Mouse (Mus musculus): Measurements from ENCODE around the gene Ift140. TPM values are rescaled to one million over a fixed set of nuclear protein-coding genes. Genes with fewer than 3 reads are reported as not detected.

Ift140 gene
- polyA plus RNA-seq, 1 experiment = 10.1 TPM

DNA sequence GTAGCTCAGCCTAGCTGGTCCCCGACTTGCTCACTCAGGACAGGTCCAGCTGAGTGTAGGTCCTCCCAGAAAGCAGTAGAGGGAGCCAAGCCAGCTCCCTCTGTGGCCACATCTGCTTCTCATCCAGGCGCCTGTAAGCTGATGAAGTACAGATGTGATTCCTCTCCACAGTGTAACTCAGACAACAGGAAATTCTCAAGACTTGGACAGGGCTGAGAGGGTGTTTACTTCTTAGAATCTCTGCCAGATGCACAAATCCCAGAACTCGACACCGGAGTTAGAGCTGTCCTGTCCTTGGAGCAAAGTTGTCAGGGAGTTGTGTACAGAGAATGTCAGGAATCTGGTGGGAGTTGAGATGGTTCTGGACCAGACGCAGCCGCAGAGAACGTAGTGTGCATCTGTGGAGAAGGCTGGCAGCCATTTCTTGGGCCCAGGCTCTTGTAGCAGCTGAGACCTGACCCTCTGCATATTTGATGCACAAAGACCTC, 67.6 kb downstream of the Ift140 start, which contains the start of gene Tmem204:
Tmem204 (minus strand) TSS at position 148 of the 488 bp plus-strand sequence.
- H3K36me3 ChIP-seq (ENCODE audit: control insufficient read depth, insufficient read depth, low read length) = no peaks in the 10 kb centered on the region
- peak within 1 kb of the TSS; percentile 27; the same call in 1 of the 2 replicates for H3K4me3 ChIP-seq (ENCODE audit: insufficient read depth, low read depth, low read length)
- H3K4me1 ChIP-seq (ENCODE audit: control insufficient read depth, insufficient read depth, low read length) = 0 out of 2 replicates have a peak, but pooled peaks cover 3% of the 10 kb centered on the region
- peak; percentile 89 for DNase-seq
- TF ChIP-seq POLR2A (IDR thresholded peaks at IDR 0.05; ENCODE audit: low read depth, low read length) = no peak
- TF ChIP-seq CTCF (conservative IDR thresholded peaks at IDR 0.05; ENCODE audit: insufficient read depth, insufficient read length, low read depth, low read length) = peak; percentile 62
- H3K27me3 ChIP-seq (replicated peaks; ENCODE audit: control insufficient read depth, insufficient read depth, low read length) = no peaks in the 10 kb centered on the region
- peak within 1 kb of the TSS; percentile 95 for H3K27ac ChIP-seq (ENCODE audit: insufficient read depth, low read depth, low read length)
- 31% methylated on average over 7 of the region's 7 CpGs for WGBS

DNA sequence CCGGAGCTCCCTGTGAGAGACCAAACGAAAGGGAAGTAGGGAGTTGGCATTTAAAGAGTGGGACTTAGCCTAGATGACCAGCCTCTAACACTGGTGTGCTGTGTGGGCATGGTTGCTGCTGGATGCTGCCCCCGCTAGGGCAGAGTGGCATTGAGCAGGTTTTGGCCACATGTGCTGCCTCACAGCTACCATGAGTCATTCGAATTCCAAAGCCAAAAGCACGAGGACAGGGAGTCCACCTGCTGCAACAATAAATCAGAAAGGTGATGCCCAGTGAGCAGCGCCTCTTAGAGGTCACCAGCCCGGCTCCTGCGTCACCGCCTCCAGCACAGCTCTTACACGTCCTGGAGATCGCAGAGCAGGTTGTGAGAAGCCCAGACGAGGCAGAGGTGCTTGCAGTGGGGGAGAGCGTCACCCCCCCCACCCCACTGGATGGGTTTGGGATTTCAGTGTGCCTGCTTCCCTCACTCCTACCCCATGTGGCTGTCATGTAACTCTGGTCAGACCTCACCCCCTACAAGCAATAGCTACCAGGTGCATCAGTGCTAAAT, 69.0 kb downstream of the Ift140 start:
- TF ChIP-seq POLR2A (IDR thresholded peaks at IDR 0.05; ENCODE audit: low read depth, low read length) (no peak), CTCF (conservative IDR thresholded peaks at IDR 0.05; ENCODE audit: insufficient read depth, insufficient read length, low read depth, low read length) (no peak)
- no peak for DNase-seq
- Histone ChIP-seq H3K4me1 (ENCODE audit: control insufficient read depth, insufficient read depth, low read length) (0 out of 2 replicates have a peak, but pooled peaks cover 3% of the 10 kb centered on the region), H3K4me3 (ENCODE audit: insufficient read depth, low read depth, low read length) (no peak overlapping the region), H3K27ac (ENCODE audit: insufficient read depth, low read depth, low read length) (no peak overlapping the region), H3K36me3 (ENCODE audit: control insufficient read depth, insufficient read depth, low read length) (no peaks in the 10 kb centered on the region), H3K27me3 (replicated peaks; ENCODE audit: control insufficient read depth, insufficient read depth, low read length) (no peaks in the 10 kb centered on the region)
- WGBS = 68% methylated on average over 13 of the region's 13 CpGs

DNA sequence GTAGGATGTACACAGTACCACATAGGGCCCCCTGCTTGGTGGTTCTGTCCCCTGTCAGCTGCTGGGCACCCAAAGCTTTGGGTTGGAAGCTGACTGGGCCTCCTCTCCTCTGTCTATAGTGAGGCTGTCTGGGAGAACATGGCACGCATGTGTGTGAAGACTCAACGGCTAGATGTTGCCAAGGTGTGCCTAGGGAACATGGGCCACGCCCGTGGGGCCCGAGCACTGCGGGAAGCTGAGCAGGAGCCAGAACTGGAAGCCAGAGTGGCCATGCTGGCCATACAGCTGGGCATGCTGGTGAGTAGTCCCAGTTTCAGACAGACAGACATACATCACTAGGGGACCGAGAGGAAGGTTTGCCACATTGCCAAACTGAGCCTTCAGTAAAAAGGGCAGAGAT, 70.8 kb downstream of the Ift140 start:
- Histone ChIP-seq H3K4me1 (ENCODE audit: control insufficient read depth, insufficient read depth, low read length) (0 out of 2 replicates have a peak, but pooled peaks cover 3% of the 10 kb centered on the region), H3K27ac (ENCODE audit: insufficient read depth, low read depth, low read length) (no peak overlapping the region), H3K27me3 (replicated peaks; ENCODE audit: control insufficient read depth, insufficient read depth, low read length) (no peaks in the 10 kb centered on the region), H3K4me3 (ENCODE audit: insufficient read depth, low read depth, low read length) (no peak overlapping the region), H3K36me3 (ENCODE audit: control insufficient read depth, insufficient read depth, low read length) (no peaks in the 10 kb centered on the region)
- no peak for TF ChIP-seq CTCF (conservative IDR thresholded peaks at IDR 0.05; ENCODE audit: insufficient read depth, insufficient read length, low read depth, low read length)
- no peak for TF ChIP-seq POLR2A (IDR thresholded peaks at IDR 0.05; ENCODE audit: low read depth, low read length)
- no peak for DNase-seq
- WGBS = 96% methylated on average over 7 of the region's 7 CpGs

DNA sequence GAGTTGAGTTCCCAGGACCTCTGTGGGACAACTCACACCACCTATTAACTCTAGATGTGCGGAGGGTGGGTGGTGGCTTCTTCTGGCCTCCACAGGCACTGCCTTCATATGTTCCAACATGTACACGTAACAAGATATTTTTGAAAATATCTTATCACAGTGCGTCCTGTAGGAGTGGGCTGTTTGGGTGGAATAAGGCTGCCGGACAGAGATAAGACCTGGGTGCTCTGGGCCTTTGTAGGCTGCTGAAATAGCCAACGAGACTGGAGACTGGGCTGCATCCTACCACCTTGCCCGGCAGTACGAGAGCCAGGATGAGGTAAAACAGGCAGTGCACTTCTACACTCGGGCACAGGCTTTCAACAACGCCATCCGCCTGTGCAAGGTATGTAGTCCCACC, 73.3 kb downstream of the Ift140 start:
- H3K27ac ChIP-seq (ENCODE audit: insufficient read depth, low read depth, low read length) = no peak overlapping the region
- no peak for DNase-seq
- no peaks in the 10 kb centered on the region for H3K27me3 ChIP-seq (replicated peaks; ENCODE audit: control insufficient read depth, insufficient read depth, low read length)
- WGBS = 93% methylated on average over 10 of the region's 10 CpGs
- H3K4me1 ChIP-seq (ENCODE audit: control insufficient read depth, insufficient read depth, low read length) = 0 out of 2 replicates have a peak, but pooled peaks cover 3% of the 10 kb centered on the region
- no peak overlapping the region for H3K4me3 ChIP-seq (ENCODE audit: insufficient read depth, low read depth, low read length)
- no peaks in the 10 kb centered on the region for H3K36me3 ChIP-seq (ENCODE audit: control insufficient read depth, insufficient read depth, low read length)
- TF ChIP-seq POLR2A (IDR thresholded peaks at IDR 0.05; ENCODE audit: low read depth, low read length) (no peak), CTCF (conservative IDR thresholded peaks at IDR 0.05; ENCODE audit: insufficient read depth, insufficient read length, low read depth, low read length) (no peak)

DNA sequence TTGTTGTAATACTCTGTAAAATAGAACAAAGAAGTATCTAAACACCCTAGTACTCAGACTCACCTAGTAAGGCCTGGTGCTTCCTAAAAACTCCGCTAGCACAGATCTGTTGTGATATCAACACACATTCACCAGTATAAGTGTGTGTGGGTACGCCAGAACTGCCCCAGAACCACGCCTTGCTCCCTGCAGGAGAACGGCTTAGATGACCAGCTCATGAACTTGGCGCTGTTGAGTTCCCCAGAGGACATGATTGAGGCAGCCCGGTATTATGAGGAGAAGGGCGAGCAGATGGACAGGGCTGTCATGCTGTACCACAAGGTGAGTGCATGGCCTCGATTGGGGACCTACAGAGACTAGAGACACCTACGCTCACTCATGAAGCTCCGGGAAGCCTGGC, 74.6 kb downstream of the Ift140 start:
- TF ChIP-seq CTCF (conservative IDR thresholded peaks at IDR 0.05; ENCODE audit: insufficient read depth, insufficient read length, low read depth, low read length) = no peak
- no peak for TF ChIP-seq POLR2A (IDR thresholded peaks at IDR 0.05; ENCODE audit: low read depth, low read length)
- Histone ChIP-seq H3K4me3 (ENCODE audit: insufficient read depth, low read depth, low read length) (no peak overlapping the region), H3K36me3 (ENCODE audit: control insufficient read depth, insufficient read depth, low read length) (no peaks in the 10 kb centered on the region), H3K27me3 (replicated peaks; ENCODE audit: control insufficient read depth, insufficient read depth, low read length) (no peaks in the 10 kb centered on the region), H3K4me1 (ENCODE audit: control insufficient read depth, insufficient read depth, low read length) (no peaks in the 10 kb centered on the region), H3K27ac (ENCODE audit: insufficient read depth, low read depth, low read length) (no peak overlapping the region)
- no peak for DNase-seq
- WGBS = 95% methylated on average over 10 of the region's 10 CpGs

DNA sequence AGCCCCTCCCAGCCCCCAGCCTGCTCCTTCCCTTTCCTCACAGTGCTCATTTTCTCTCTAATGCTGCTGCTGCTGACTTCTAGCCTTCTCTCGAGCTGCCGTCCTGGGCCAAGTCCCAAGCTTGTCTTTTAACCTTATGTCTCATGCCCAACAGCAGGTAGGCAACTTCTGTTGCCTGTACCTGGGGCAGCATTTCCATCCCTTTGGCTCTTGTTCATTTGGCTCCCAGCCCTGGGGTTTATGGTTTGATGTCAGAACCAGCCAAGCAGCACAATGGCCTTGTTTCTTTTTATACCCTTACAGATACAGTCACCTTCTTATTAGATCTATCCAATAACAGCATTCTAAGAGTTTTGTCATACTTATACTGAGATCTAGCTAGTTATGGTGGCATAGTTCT, 80.3 kb downstream of the Ift140 start:
- H3K4me3 ChIP-seq (ENCODE audit: insufficient read depth, low read depth, low read length) = no peak overlapping the region
- TF ChIP-seq CTCF (conservative IDR thresholded peaks at IDR 0.05; ENCODE audit: insufficient read depth, insufficient read length, low read depth, low read length) (no peak), POLR2A (IDR thresholded peaks at IDR 0.05; ENCODE audit: low read depth, low read length) (no peak)
- H3K4me1 ChIP-seq (ENCODE audit: control insufficient read depth, insufficient read depth, low read length) = no peaks in the 10 kb centered on the region
- H3K27ac ChIP-seq (ENCODE audit: insufficient read depth, low read depth, low read length) = no peak overlapping the region
- no peaks in the 10 kb centered on the region for H3K36me3 ChIP-seq (ENCODE audit: control insufficient read depth, insufficient read depth, low read length)
- 27% methylated on average over 2 of the region's 2 CpGs for WGBS
- peak; percentile 88 for DNase-seq
- no peaks in the 10 kb centered on the region for H3K27me3 ChIP-seq (replicated peaks; ENCODE audit: control insufficient read depth, insufficient read depth, low read length)

DNA sequence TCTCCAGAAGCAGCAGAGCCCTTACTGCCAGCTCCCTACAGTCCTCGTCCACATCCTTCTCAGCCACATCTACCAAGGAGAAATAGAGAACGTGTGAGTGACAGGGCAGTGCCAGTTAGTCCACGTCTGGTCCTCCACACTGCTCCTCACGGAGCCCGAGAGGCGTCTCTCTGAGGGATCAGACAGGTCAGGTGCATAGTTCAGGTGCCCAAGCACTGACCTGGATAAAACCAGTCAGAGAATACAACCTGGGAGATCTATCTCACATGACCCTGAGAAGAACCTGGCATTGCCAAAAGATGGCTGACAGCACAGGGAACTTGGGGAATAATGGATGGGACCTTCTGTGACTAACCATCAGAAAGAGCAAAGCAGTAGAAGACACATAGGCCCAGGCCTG, 84.2 kb downstream of the Ift140 start:
- 74% methylated on average over 6 of the region's 6 CpGs for WGBS
- peak; percentile 65 for DNase-seq
- Histone ChIP-seq H3K27ac (ENCODE audit: insufficient read depth, low read depth, low read length) (no peak overlapping the region), H3K36me3 (ENCODE audit: control insufficient read depth, insufficient read depth, low read length) (no peaks in the 10 kb centered on the region), H3K4me3 (ENCODE audit: insufficient read depth, low read depth, low read length) (no peak overlapping the region), H3K4me1 (ENCODE audit: control insufficient read depth, insufficient read depth, low read length) (no peaks in the 10 kb centered on the region), H3K27me3 (replicated peaks; ENCODE audit: control insufficient read depth, insufficient read depth, low read length) (no peaks in the 10 kb centered on the region)
- TF ChIP-seq POLR2A (IDR thresholded peaks at IDR 0.05; ENCODE audit: low read depth, low read length) = no peak
- TF ChIP-seq CTCF (conservative IDR thresholded peaks at IDR 0.05; ENCODE audit: insufficient read depth, insufficient read length, low read depth, low read length) = no peak

Data from kidney, adult 2 months (tissue).